Mouse (Mus musculus): ENCODE measurements around the gene Timm10b. TPM values are rescaled to one million over a fixed set of nuclear protein-coding genes. Genes with fewer than 3 reads are reported as not detected.

Timm10b gene
- polyA plus RNA-seq, 1 experiment from 2014 or later: 173 TPM

DNA sequence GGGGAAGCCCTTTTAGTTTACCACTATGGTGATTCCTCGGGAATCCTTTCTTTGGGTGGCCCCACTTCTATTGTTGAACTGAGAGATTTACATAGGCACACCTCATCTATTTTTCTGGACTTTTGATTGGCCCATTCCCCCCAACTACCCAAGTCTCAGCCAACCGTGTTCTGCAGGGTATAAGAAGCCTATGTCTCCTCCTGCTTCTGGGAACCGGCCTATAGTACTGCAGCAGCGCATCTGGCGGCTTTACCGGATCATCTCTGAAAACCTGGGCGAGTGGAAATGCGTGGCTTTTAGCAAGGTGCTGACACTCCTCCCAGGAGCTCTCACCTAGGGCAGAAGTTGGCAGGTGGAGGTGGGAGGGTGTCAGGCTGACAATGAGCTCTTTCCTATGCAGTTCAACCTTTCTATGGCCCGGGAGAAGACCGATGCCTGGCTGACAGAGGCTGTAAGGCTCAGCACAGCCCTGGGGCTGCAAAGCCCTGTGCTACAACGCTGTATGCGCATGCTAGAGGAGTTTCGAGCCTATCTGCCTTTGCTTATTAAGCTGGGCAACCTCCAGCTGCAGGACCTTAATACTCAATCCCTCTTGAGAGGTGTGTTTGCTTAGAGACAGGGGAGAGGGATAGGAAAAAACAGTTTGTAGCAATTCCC is 45.8 kb downstream of the Timm10b start:
- no peak overlapping the region for H3K27ac ChIP-seq
- H3K4me3 ChIP-seq: peak overlapping the region; percentile 25
- H3K9me3 ChIP-seq (replicated peaks): no peaks in the 10 kb centered on the region
- peaks cover 4% of the 10 kb centered on the region; the same call in 1 of the 2 replicates for H3K4me1 ChIP-seq
- no peak for DNase-seq (ENCODE audit: low spot score)
- no peaks in the 10 kb centered on the region for H3K36me3 ChIP-seq
- WGBS: 14% methylated on average over 13 of the region's 13 CpGs
- H3K27me3 ChIP-seq (ENCODE audit: low read depth, poor library complexity, severe bottlenecking): peaks cover 4% of the 10 kb centered on the region; the same call in 1 of the 2 replicates

- no peaks in the 10 kb centered on the region for H3K36me3 ChIP-seq
- peaks cover 4% of the 10 kb centered on the region; the same call in 1 of the 2 replicates for H3K27me3 ChIP-seq (ENCODE audit: low read depth, poor library complexity, severe bottlenecking)
- H3K4me1 ChIP-seq: 0 out of 2 replicates have a peak, but pooled peaks cover under 1% of the 10 kb centered on the region
- no peak for DNase-seq (ENCODE audit: low spot score)
- no peak overlapping the region for H3K27ac ChIP-seq
- 84% methylated on average over 1 of the region's 1 CpGs for WGBS
- H3K4me3 ChIP-seq: no peak overlapping the region
- H3K9me3 ChIP-seq (replicated peaks): no peaks in the 10 kb centered on the region
Observed at GRCm38 (mm10) chr7:105690875-105691274, 51.0 kb downstream of the Timm10b start.

Other genes starting within 250 kb of the Timm10b start
- gene Fam160a2, start 240.0 kb upstream of the Timm10b start, polyA plus RNA-seq (2016; fragmentation: Nextera tagmentation; extraction: Ambion mirVana): 45.9 and 47.0 TPM in 2 replicates
- gene Cnga4, start 235.5 kb upstream of the Timm10b start, polyA plus RNA-seq (2016; fragmentation: Nextera tagmentation; extraction: Ambion mirVana): 0.05 TPM in 1 of 2 replicates, not detected in the other
- 0.05 TPM in 2 replicates for gene Cckbr, start 214.3 kb upstream of the Timm10b start, polyA plus RNA-seq (2016; fragmentation: Nextera tagmentation; extraction: Ambion mirVana)
- 20.4 and 21.6 TPM in 2 replicates for gene Cavin3, start 157.8 kb upstream of the Timm10b start, polyA plus RNA-seq (2016; fragmentation: Nextera tagmentation; extraction: Ambion mirVana)
- 26.1 and 31.9 TPM in 2 replicates for gene Smpd1, start 85.7 kb upstream of the Timm10b start, polyA plus RNA-seq (2016; fragmentation: Nextera tagmentation; extraction: Ambion mirVana)
- gene Apbb1, start 58.4 kb upstream of the Timm10b start, polyA plus RNA-seq (2016; fragmentation: Nextera tagmentation; extraction: Ambion mirVana): 76.9 and 81.9 TPM in 2 replicates
- gene Hpx, start 39.9 kb upstream of the Timm10b start, polyA plus RNA-seq (2016; fragmentation: Nextera tagmentation; extraction: Ambion mirVana): 0.48 TPM in 1 of 2 replicates, not detected in the other
- 24.5 and 31.2 TPM in 2 replicates for gene Trim3, start 6.5 kb upstream of the Timm10b start, polyA plus RNA-seq (2016; fragmentation: Nextera tagmentation; extraction: Ambion mirVana)
- gene Arfip2, start 360 bp downstream of the Timm10b start, polyA plus RNA-seq (2016; fragmentation: Nextera tagmentation; extraction: Ambion mirVana): 60.0 and 67.4 TPM in 2 replicates
- 14.0 and 17.1 TPM in 2 replicates for gene Gm45799, start 496 bp downstream of the Timm10b start, polyA plus RNA-seq (2016; fragmentation: Nextera tagmentation; extraction: Ambion mirVana)
- gene Dnhd1, start 10.8 kb downstream of the Timm10b start, polyA plus RNA-seq (2016; fragmentation: Nextera tagmentation; extraction: Ambion mirVana): 0.31 and 1.1 TPM in 2 replicates
- gene Ilk, start 96.5 kb downstream of the Timm10b start, polyA plus RNA-seq (2016; fragmentation: Nextera tagmentation; extraction: Ambion mirVana): 195 and 200 TPM in 2 replicates
- gene Rrp8, start 97.3 kb downstream of the Timm10b start, polyA plus RNA-seq (2016; fragmentation: Nextera tagmentation; extraction: Ambion mirVana): 44.1 and 54.1 TPM in 2 replicates
- 165 and 180 TPM in 2 replicates for gene Taf10, start 104.3 kb downstream of the Timm10b start, polyA plus RNA-seq (2016; fragmentation: Nextera tagmentation; extraction: Ambion mirVana)
- gene Tpp1, start 112.2 kb downstream of the Timm10b start, polyA plus RNA-seq (2016; fragmentation: Nextera tagmentation; extraction: Ambion mirVana): 39.8 and 40.5 TPM in 2 replicates
- gene Dchs1, start 147.6 kb downstream of the Timm10b start, polyA plus RNA-seq (2016; fragmentation: Nextera tagmentation; extraction: Ambion mirVana): 17.3 and 21.2 TPM in 2 replicates
- gene Mrpl17, start 171.0 kb downstream of the Timm10b start, polyA plus RNA-seq (2016; fragmentation: Nextera tagmentation; extraction: Ambion mirVana): 332 and 378 TPM in 2 replicates

Measured in limb, embryonic 10.5 days (tissue).